In the genomic region with DNA sequence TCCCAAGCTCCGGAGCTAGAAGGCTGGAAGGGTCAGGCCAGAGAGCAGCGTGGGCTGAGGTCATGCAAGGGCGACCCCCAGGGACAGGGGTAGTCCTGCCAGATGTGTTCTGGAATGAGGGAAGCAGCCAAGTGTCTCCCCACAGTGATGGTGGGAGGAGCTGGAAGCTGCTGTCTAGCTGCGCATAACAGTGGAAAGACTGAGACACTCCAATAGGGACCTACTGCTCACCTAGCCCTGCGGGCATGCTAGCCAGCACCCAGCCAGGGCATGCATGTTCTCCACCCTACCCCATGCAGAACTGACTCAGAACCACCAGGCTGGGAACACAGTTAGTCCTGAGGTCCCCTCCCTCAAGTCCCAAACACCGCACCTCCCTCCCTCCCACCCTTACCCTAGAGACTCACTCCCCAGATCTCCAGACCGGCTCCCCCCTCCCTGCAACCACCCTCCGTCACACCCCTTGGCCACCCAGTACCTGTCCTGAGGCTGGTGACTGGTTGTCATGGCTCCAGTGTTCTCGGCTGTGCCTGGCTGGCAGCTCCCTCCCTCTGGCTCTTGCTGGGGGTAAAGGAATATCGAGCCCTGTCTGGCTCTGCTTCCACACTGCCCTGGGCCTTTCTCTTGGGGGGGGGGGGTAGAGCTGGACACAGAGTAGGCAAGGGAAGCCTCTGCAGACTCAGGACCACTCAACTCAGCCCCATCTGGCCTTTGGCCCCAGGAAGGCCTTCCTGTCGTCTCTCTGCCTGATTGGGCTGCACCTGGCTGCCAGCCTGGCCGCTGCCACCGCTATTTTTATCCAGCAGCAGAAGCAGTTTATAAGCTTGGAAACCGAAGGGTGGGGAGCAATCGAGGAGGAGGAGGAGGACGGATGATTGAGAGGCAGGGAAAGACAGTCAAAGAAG, we compare ENCODE assay signal across 8 mouse cellular contexts. TPM values are rescaled to one million over a fixed set of nuclear protein-coding genes. Genes with fewer than 3 reads are reported as not detected.
DNase-seq lines count a peak whose midpoint lies in the region; ATAC-seq and TF ChIP-seq lines count a peak whose summit lies in the region.

No protein-coding gene starts in this region.

- intact Hi-C loops in heart, postnatal 25 days (cut with DNase I): no loop called here

- H3K27me3 ChIP-seq in E14TG2a.4 (ENCODE audit: insufficient read depth, low read length): no peaks in the 10 kb centered on the region
- H3K27me3 ChIP-seq in embryonic facial prominence, embryonic 15.5 days: no peaks in the 10 kb centered on the region
- peaks cover 25% of the 10 kb centered on the region for H3K27me3 ChIP-seq in limb, embryonic 11.5 days (ENCODE audit: control insufficient read depth, insufficient read depth, low read length)

- peak overlapping the region; percentile 98 for H3K4me3 ChIP-seq in E14TG2a.4 (replicated peaks; ENCODE audit: low read length)
- H3K4me3 ChIP-seq in embryonic facial prominence, embryonic 15.5 days (replicated peaks): no peak overlapping the region; the same call in 1 of the 2 replicates
- H3K4me3 ChIP-seq in limb, embryonic 11.5 days (ENCODE audit: low read depth, low read length): no peak overlapping the region

- peak; percentile 62 to 83 for DNase-seq in adrenal gland, adult (ENCODE audit: inconsistent age in 2 of 2, low spot score in 1 of 2)
- no peak for DNase-seq in adrenal gland, adult 8-10 months
- DNase-seq in heart, postnatal 25 days (ENCODE audit: low spot score): peak; percentile 70
- DNase-seq in limb, embryonic 11.5 days (ENCODE audit: low spot score): no peak
- peak; percentile 72 for DNase-seq in testis, postnatal 10 days (ENCODE audit: low spot score)

- peaks cover 90% of the 10 kb centered on the region for H3K4me1 ChIP-seq in E14TG2a.4 (replicated peaks; ENCODE audit: low read depth, low read length)
- peaks cover 60% of the 10 kb centered on the region for H3K4me1 ChIP-seq in embryonic facial prominence, embryonic 15.5 days
- peaks cover 26% of the 10 kb centered on the region for H3K4me1 ChIP-seq in limb, embryonic 11.5 days (ENCODE audit: control insufficient read depth, insufficient read depth, low read length)

- H3K36me3 ChIP-seq in E14TG2a.4 (ENCODE audit: insufficient read depth, low read length): peaks cover 68% of the 10 kb centered on the region
- H3K36me3 ChIP-seq in embryonic facial prominence, embryonic 15.5 days: peaks cover 22% of the 10 kb centered on the region
- H3K36me3 ChIP-seq in limb, embryonic 11.5 days (ENCODE audit: control insufficient read depth, insufficient read depth, low read length): peaks cover 8% of the 10 kb centered on the region

- no peak for TF ChIP-seq CTCF in E14TG2a.4 (conservative IDR thresholded peaks at IDR 0.05; ENCODE audit: low read length)

- 40% methylated on average over 16 of the region's 16 CpGs for WGBS in embryonic facial prominence, embryonic 15.5 days
- WGBS in limb, embryonic 11.5 days: 54% methylated on average over 16 of the region's 16 CpGs

- no peaks in the 10 kb centered on the region for H3K9me3 ChIP-seq in E14TG2a.4 (ENCODE audit: low read length)
- no peaks in the 10 kb centered on the region for H3K9me3 ChIP-seq in embryonic facial prominence, embryonic 15.5 days (replicated peaks)
- no peaks in the 10 kb centered on the region; the same call in 1 of the 2 replicates for H3K9me3 ChIP-seq in limb, embryonic 11.5 days (ENCODE audit: control insufficient read depth, low read length)

- H3K27ac ChIP-seq in embryonic facial prominence, embryonic 15.5 days (replicated peaks): peak overlapping the region; percentile 31
- no peak overlapping the region for H3K27ac ChIP-seq in limb, embryonic 11.5 days (replicated peaks; ENCODE audit: low read depth, low read length)

- peak overlapping the region; percentile 28 for H3K4me2 ChIP-seq in embryonic facial prominence, embryonic 15.5 days (replicated peaks)
- H3K4me2 ChIP-seq in limb, embryonic 11.5 days (ENCODE audit: low read depth, severe bottlenecking): no peak overlapping the region

- H3K9ac ChIP-seq in embryonic facial prominence, embryonic 15.5 days: peak overlapping the region; percentile 7; the same call in 1 of the 2 replicates
- H3K9ac ChIP-seq in limb, embryonic 11.5 days (ENCODE audit: low read length): peak overlapping the region; percentile 28; the same call in 1 of the 2 replicates

- ATAC-seq in embryonic facial prominence, embryonic 15.5 days (ENCODE audit: insufficient number of reproducible peaks, low FRiP score, low TSS enrichment, low read depth): no peak
- no peak for ATAC-seq in limb, embryonic 11.5 days (ENCODE audit: insufficient number of reproducible peaks, low FRiP score, low TSS enrichment, low read depth)
- ATAC-seq in granulocyte monocyte progenitor cell, adult 5-6 weeks (replicated peaks; ENCODE audit: poor library complexity, severe bottlenecking): no peak

RNA-seq across cellular contexts. Expression of gene Slc29a1, which starts 7.5 kb away (rescaled TPM):
- 100 to 1,000 TPM; 145 to 174 (median 158) TPM for total RNA-seq in adrenal gland, adult 8-10 months (2022)
- 92.7 and 99.7 TPM in 2 replicates for polyA plus RNA-seq in embryonic facial prominence, embryonic 15.5 days (2015; fragmentation: Nextera tagmentation; extraction: Ambion mirVana)
- 10 to 100 TPM; 77.9 to 78.4 TPM for total RNA-seq in heart, postnatal 25 days (2021)
- polyA plus RNA-seq in limb, embryonic 11.5 days (2014; fragmentation: Nextera tagmentation; extraction: Ambion mirVana): 38.9 and 41.4 TPM in 2 replicates
- 60.7 and 107 TPM in 2 replicates for total RNA-seq in granulocyte monocyte progenitor cell, adult 5-6 weeks (2014; fragmentation: Nextera tagmentation)
- 53.2 and 74.0 TPM in 2 replicates for total RNA-seq in granulocyte monocyte progenitor cell, adult 5-6 weeks (2017)

RNA-seq across cellular contexts. Expression of gene Mymx, which starts 9.9 kb away (rescaled TPM):
- under 1 TPM in 2 of 4 experiments, not detected in 2; 0.32 to 0.38 TPM for total RNA-seq in adrenal gland, adult 8-10 months (2022)
- polyA plus RNA-seq in embryonic facial prominence, embryonic 15.5 days (2015; fragmentation: Nextera tagmentation; extraction: Ambion mirVana): 29.9 and 41.1 TPM in 2 replicates
- total RNA-seq in heart, postnatal 25 days (2021): not detected
- 4.8 and 7.0 TPM in 2 replicates for polyA plus RNA-seq in limb, embryonic 11.5 days (2014; fragmentation: Nextera tagmentation; extraction: Ambion mirVana)
- not detected in 2 replicates for total RNA-seq in granulocyte monocyte progenitor cell, adult 5-6 weeks (2014; fragmentation: Nextera tagmentation)
- not detected in 2 replicates for total RNA-seq in granulocyte monocyte progenitor cell, adult 5-6 weeks (2017)

RNA-seq across cellular contexts. Expression of gene Hsp90ab1, which starts 18.9 kb away (rescaled TPM):
- 1,000 to 10,000 TPM; 1,432 to 3,205 (median 1,905) TPM for total RNA-seq in adrenal gland, adult 8-10 months (2022)
- polyA plus RNA-seq in embryonic facial prominence, embryonic 15.5 days (2015; fragmentation: Nextera tagmentation; extraction: Ambion mirVana): 1,563 and 1,577 TPM in 2 replicates
- 1,000 to 10,000 TPM; 1,042 to 1,257 TPM for total RNA-seq in heart, postnatal 25 days (2021)
- polyA plus RNA-seq in limb, embryonic 11.5 days (2014; fragmentation: Nextera tagmentation; extraction: Ambion mirVana): 1,903 and 1,914 TPM in 2 replicates
- total RNA-seq in granulocyte monocyte progenitor cell, adult 5-6 weeks (2014; fragmentation: Nextera tagmentation): 1,977 and 2,073 TPM in 2 replicates
- total RNA-seq in granulocyte monocyte progenitor cell, adult 5-6 weeks (2017): 2,383 and 2,522 TPM in 2 replicates

RNA-seq across cellular contexts. Expression of gene Slc35b2, which starts 28.3 kb away (rescaled TPM):
- 10 to 100 TPM; 51.7 to 68.9 (median 61.0) TPM for total RNA-seq in adrenal gland, adult 8-10 months (2022)
- 133 and 139 TPM in 2 replicates for polyA plus RNA-seq in embryonic facial prominence, embryonic 15.5 days (2015; fragmentation: Nextera tagmentation; extraction: Ambion mirVana)
- 10 to 100 TPM; 23.7 to 24.3 TPM for total RNA-seq in heart, postnatal 25 days (2021)
- 90.5 and 92.0 TPM in 2 replicates for polyA plus RNA-seq in limb, embryonic 11.5 days (2014; fragmentation: Nextera tagmentation; extraction: Ambion mirVana)
- 88.5 and 124 TPM in 2 replicates for total RNA-seq in granulocyte monocyte progenitor cell, adult 5-6 weeks (2014; fragmentation: Nextera tagmentation)
- total RNA-seq in granulocyte monocyte progenitor cell, adult 5-6 weeks (2017): 39.3 and 77.1 TPM in 2 replicates

RNA-seq across cellular contexts. Expression of gene Nfkbie, which starts 36.5 kb away (rescaled TPM):
- 1 to 10 TPM; 4.2 to 6.4 (median 5.6) TPM for total RNA-seq in adrenal gland, adult 8-10 months (2022)
- 5.5 and 6.3 TPM in 2 replicates for polyA plus RNA-seq in embryonic facial prominence, embryonic 15.5 days (2015; fragmentation: Nextera tagmentation; extraction: Ambion mirVana)
- 1 to 10 TPM; 1.3 to 1.4 TPM for total RNA-seq in heart, postnatal 25 days (2021)
- polyA plus RNA-seq in limb, embryonic 11.5 days (2014; fragmentation: Nextera tagmentation; extraction: Ambion mirVana): 5.6 and 6.2 TPM in 2 replicates
- 4.6 and 7.8 TPM in 2 replicates for total RNA-seq in granulocyte monocyte progenitor cell, adult 5-6 weeks (2014; fragmentation: Nextera tagmentation)
- 4.9 and 6.0 TPM in 2 replicates for total RNA-seq in granulocyte monocyte progenitor cell, adult 5-6 weeks (2017)

Comparison
In these comparisons a context has a peak if more than half of its experiments do, and no peak if none do; other contexts are left out.
1. DNase-seq: peak in adrenal gland, adult (2 of 2), heart, postnatal 25 days (single experiment) and testis, postnatal 10 days (single experiment); none in adrenal gland, adult 8-10 months (single experiment) and limb, embryonic 11.5 days (single experiment).